Mouse (Mus musculus) embryonic facial prominence, embryonic 14.5 days (tissue): ENCODE results near the gene Sirt2. TPM values are rescaled to one million over a fixed set of nuclear protein-coding genes. Genes with fewer than 3 reads are reported as not detected.

Experiments used
- ATAC-seq: fragments of 200-750 bp; cut with Nextera tagmentation; 2 replicates; pipeline ENCODE4 v1.8.0; 2017; ENCODE audit warnings: low read depth, moderate number of reproducible peaks, moderate TSS enrichment
- DNase-seq: peaks from one replicate; pipeline ENCODE4 v3.0.0-alpha.2; 2015; ENCODE audit warnings: low spot score
- H3K27ac ChIP-seq: fragments of 300-500 bp; sonication (generic); replicated peaks from 2 replicates; pipeline ENCODE4 v1.5.1; 2014; ENCODE audit warnings: low read depth, mild to moderate bottlenecking, low read length, moderate library complexity
- H3K27me3 ChIP-seq: fragments of 300-500 bp; sonication (generic); replicated peaks from 2 replicates; pipeline ENCODE4 v1.6.1; 2014; ENCODE audit warnings: low read length; ENCODE audit not compliant: control insufficient read depth, insufficient read depth
- H3K36me3 ChIP-seq: fragments of 300-500 bp; sonication (generic); 2 replicates; pipeline ENCODE4 v1.6.1; 2014; ENCODE audit warnings: low read length, mixed read lengths; ENCODE audit not compliant: control insufficient read depth, insufficient read depth
- H3K4me1 ChIP-seq: fragments of 300-500 bp; sonication (generic); 2 replicates; pipeline ENCODE4 v1.6.1; 2014; ENCODE audit warnings: antibody characterized with exemption, low read length; ENCODE audit not compliant: control insufficient read depth, insufficient read depth
- H3K4me2 ChIP-seq: fragments of 300-500 bp; sonication (generic); 2 replicates; pipeline ENCODE4 v1.6.1; 2014; ENCODE audit warnings: low read depth, mild to moderate bottlenecking, low read length, moderate library complexity, mixed read lengths
- H3K4me3 ChIP-seq: fragments of 300-500 bp; sonication (generic); 2 replicates; pipeline ENCODE4 v1.5.1; 2014; ENCODE audit warnings: low read depth, mild to moderate bottlenecking, low read length
- H3K9ac ChIP-seq: fragments of 300-500 bp; sonication (generic); 2 replicates; pipeline ENCODE4 v1.6.1; 2014; ENCODE audit warnings: low read depth, mild to moderate bottlenecking, low read length, moderate library complexity, mixed read lengths
- H3K9me3 ChIP-seq: fragments of 300-500 bp; sonication (generic); 2 replicates; pipeline ENCODE4 v1.6.1; 2016; ENCODE audit warnings: low read length; ENCODE audit not compliant: control insufficient read depth
- WGBS: fragments of 180-500 bp; shearing (Covaris S2); extraction: QIAGEN DNeasy Blood & Tissue Kit; methylation state at CpG from one replicate; pipeline ENCODE4 v1.1.7; 2014; 5-methylcytosine and 5-hydroxymethylcytosine counted together
- polyA plus RNA-seq: library from polyadenylated mRNA; unstranded; fragments of >200 nt; fragmentation: Nextera tagmentation; extraction: Ambion mirVana; gene quantifications from 2 replicates; pipeline ENCODE4 v1.2.1, GENCODE M21; 2014

Sirt2 gene
- polyA plus RNA-seq, 1 experiment from 2014 or later, result 76.8 TPM

DNA sequence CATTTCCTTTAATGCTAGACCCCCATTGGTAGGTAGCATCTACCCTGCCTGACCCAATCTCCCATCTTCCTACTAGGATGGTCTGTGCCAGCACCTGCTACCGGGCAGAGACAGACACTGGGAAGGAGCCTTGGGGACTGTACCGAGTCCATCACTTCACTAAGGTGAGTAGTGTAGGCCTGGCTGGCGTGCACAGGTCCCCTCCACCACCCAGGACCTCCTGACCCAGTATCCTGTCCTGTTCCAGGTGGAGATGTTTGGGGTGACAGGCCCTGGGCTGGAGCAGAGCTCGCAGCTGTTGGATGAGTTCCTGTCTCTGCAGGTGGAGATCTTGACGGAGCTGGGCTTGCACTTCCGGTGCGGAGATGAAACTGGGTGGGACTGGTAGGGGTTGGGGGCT, 16.6 kb upstream of the Sirt2 start:
- Histone ChIP-seq H3K36me3 (peaks cover 41% of the 10 kb centered on the region; the same call in 1 of the 2 replicates), H3K9me3 (no peaks in the 10 kb centered on the region), H3K27ac (no peak overlapping the region), H3K4me3 (no peak overlapping the region), H3K4me1 (no peaks in the 10 kb centered on the region), H3K27me3 (no peaks in the 10 kb centered on the region), H3K9ac (no peak overlapping the region), H3K4me2 (no peak overlapping the region)
- DNase-seq, result no peak
- no peak for ATAC-seq
- WGBS, result 93% methylated on average over 7 of the region's 7 CpGs

DNA sequence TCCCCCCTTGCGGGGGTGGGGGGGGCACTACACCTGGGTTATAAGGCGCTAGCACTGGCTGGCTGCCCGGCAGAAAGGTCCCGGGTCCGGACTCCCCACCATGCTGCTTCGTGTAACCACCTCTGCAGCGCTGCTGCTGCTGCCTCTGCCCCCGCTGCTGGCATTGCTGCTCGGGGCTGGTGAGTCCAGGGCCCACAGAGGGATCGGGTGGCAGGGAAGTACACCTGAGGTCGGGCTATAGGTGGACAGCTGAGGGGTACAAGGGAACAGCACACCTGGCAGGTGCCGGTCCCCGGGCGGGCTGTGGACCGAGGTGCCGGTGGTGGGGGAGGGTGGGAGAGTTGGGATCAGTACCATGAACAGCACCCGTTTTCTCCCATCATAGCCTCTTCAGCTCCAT, 10.5 kb upstream of the Sirt2 start, which contains the start of gene Ccer2:
Gene Ccer2, plus strand, starts transcription at position 96 of the 400 bp plus-strand sequence.
- H3K4me2 ChIP-seq, result peak within 1 kb of the TSS; percentile 29; the same call in 1 of the 2 replicates
- no peak for DNase-seq
- H3K4me3 ChIP-seq, result no peak within 1 kb of the TSS
- H3K9me3 ChIP-seq, result no peaks in the 10 kb centered on the region
- H3K36me3 ChIP-seq, result peaks cover 50% of the 10 kb centered on the region; the same call in 1 of the 2 replicates
- H3K27me3 ChIP-seq, result peaks cover 6% of the 10 kb centered on the region
- no peak within 1 kb of the TSS for H3K27ac ChIP-seq
- peak within 1 kb of the TSS; percentile 25; the same call in 1 of the 2 replicates for H3K9ac ChIP-seq
- H3K4me1 ChIP-seq, result peaks cover 6% of the 10 kb centered on the region; the same call in 1 of the 2 replicates
- ATAC-seq, result 0 out of 2 replicates have a peak, but pooled peaks have one; percentile 9
- under 1% methylated on average over 16 of the region's 17 CpGs for WGBS

DNA sequence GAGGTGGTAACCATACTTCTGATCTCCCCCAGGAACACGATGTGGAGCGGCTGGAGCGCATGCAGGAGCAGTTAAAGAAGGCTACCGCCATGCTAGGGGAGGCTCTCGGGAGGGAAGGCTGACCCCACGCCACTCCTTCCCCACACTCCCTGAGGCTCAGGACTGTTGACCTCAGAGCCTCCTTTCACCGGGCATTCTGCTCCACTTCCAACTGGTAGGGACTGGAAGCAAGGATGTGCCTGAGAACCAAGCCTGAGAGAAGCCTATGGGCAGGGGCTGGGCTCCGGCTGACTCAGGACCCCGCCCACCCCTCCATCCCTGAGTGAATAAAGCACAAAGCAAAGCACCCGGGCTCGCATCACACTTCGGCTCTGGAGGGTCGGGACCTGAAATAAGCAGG, 7.9 kb upstream of the Sirt2 start:
- peaks cover 57% of the 10 kb centered on the region for H3K36me3 ChIP-seq
- DNase-seq, result no peak
- WGBS, result 76% methylated on average over 13 of the region's 13 CpGs
- H3K9me3 ChIP-seq, result no peaks in the 10 kb centered on the region
- H3K4me2 ChIP-seq, result no peak overlapping the region
- peaks cover 6% of the 10 kb centered on the region for H3K27me3 ChIP-seq
- H3K4me1 ChIP-seq, result peaks cover 6% of the 10 kb centered on the region; the same call in 1 of the 2 replicates
- no peak overlapping the region for H3K4me3 ChIP-seq
- no peak overlapping the region for H3K27ac ChIP-seq
- H3K9ac ChIP-seq, result 0 out of 2 replicates have a peak overlapping the region, but pooled peaks have one; percentile 1
- ATAC-seq, result no peak

DNA sequence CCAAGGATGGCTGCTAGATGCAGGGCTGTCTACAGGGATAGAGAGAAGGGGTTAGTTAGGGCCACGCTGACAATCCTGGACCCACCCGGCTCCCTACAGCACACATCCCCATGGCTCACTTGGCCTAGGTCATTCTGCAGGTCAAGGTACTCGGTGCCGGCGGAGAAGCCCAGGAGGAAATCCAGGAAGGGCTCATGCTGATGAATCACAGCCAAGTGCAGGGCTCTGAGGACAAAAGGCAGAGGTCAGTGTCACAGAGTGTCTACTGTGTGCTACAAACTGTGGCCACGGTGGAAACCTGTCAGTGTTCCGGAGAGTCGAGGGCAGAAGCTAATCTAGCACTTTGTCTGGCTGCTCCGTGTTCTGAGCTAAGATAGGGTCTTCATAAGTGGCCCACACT, 4.6 kb upstream of the Sirt2 start:
- ATAC-seq (no peak), DNase-seq (no peak)
- Histone ChIP-seq H3K36me3 (peaks cover 53% of the 10 kb centered on the region), H3K4me2 (no peak overlapping the region), H3K9ac (no peak overlapping the region), H3K9me3 (no peaks in the 10 kb centered on the region), H3K4me3 (no peak overlapping the region), H3K27ac (no peak overlapping the region), H3K27me3 (no peaks in the 10 kb centered on the region), H3K4me1 (0 out of 2 replicates have a peak, but pooled peaks cover 5% of the 10 kb centered on the region)
- WGBS, result 92% methylated on average over 9 of the region's 9 CpGs

DNA sequence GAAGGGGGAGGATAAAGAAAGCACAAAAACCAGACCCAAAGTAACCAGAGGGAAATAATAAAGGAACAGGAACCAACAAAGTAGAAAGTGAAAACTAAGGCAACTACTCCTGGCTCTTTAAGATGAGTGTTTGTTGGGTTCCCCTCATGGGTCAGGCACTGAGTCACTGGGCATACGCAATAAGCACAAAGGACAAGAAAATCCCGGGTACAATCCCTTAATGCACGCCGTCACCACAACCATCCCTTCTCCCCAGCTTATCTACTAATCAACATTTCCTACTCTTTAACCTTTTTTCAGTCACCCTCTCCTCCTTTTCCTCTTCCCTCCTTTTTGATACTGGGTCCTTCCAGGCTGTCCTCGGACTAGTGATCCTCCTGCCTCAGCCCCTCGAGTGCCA, 1.3 kb upstream of the Sirt2 start:
- Histone ChIP-seq H3K9ac (no peak overlapping the region; the same call in 1 of the 2 replicates), H3K4me3 (peak overlapping the region; percentile 65; the same call in 1 of the 2 replicates), H3K27ac (no peak overlapping the region), H3K36me3 (peaks cover 28% of the 10 kb centered on the region), H3K4me2 (peak overlapping the region; percentile 65), H3K9me3 (no peaks in the 10 kb centered on the region), H3K4me1 (peaks cover 12% of the 10 kb centered on the region), H3K27me3 (no peaks in the 10 kb centered on the region)
- no peak for DNase-seq
- WGBS, result 86% methylated on average over 6 of the region's 6 CpGs
- no peak for ATAC-seq

DNA sequence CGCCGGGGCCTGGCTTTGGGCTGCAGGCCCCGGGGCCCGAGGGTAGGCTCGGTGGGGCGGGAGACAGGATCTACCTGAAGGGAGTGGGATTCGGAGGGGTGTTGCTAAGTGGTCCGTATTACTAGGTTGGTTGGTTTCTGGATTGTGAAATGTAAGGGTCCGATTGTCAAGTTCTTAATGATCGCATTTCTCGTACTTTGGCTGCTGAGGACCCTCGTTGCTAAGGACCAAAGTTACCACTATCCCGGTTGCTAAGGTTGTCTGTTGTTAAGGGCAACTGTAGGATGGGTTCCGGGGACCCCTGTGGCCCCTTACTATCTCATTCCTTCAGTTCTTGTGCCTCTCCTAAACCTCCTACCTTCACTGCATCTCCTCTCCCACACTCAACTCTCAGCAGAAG, 375 bp downstream of the Sirt2 start:
- H3K9me3 ChIP-seq, result no peaks in the 10 kb centered on the region
- H3K4me1 ChIP-seq, result peaks cover 12% of the 10 kb centered on the region
- WGBS, result 3% methylated on average over 14 of the region's 14 CpGs
- peak overlapping the region; percentile 72 for H3K9ac ChIP-seq
- peak overlapping the region; percentile 65 for H3K4me3 ChIP-seq
- DNase-seq (no peak), ATAC-seq (no peak)
- peaks cover 11% of the 10 kb centered on the region for H3K36me3 ChIP-seq
- no peak overlapping the region for H3K27ac ChIP-seq
- H3K27me3 ChIP-seq, result no peaks in the 10 kb centered on the region
- H3K4me2 ChIP-seq, result peak overlapping the region; percentile 65

DNA sequence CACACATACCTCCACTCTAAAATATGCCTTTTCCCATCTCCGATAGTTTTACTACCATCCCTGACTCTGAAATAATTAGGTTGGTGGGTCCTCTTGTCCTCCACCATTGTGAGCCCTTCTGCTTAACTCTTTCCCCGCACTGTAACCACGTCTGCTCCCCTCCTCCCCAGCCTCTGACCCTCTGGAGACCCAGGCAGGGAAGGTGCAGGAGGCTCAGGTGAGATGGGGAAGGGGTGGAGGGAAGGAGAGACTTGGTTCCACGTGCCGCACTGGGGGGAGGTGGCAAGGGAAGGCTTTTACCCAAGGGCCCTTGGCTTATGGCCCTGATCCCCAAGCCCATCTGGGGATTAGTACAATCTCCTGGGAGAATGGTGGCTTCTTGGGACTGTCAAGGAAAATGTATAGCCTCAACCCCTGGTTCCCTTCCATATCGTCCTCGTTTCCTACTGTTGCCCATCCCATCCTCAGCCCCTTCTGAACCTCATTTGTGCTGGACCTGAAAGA, 979 bp downstream of the Sirt2 start, which contains the start of gene Nfkbib:
Gene Nfkbib, minus strand, starts transcription at position 51 of the 504 bp plus-strand sequence.
- no peaks in the 10 kb centered on the region for H3K9me3 ChIP-seq
- DNase-seq, result no peak
- no peak for ATAC-seq
- H3K4me2 ChIP-seq, result peak within 1 kb of the TSS; percentile 65
- peak within 1 kb of the TSS; percentile 65 for H3K4me3 ChIP-seq
- H3K4me1 ChIP-seq, result peaks cover 12% of the 10 kb centered on the region
- WGBS, result 61% methylated on average over 7 of the region's 7 CpGs
- no peaks in the 10 kb centered on the region for H3K27me3 ChIP-seq
- H3K27ac ChIP-seq, result no peak within 1 kb of the TSS
- peak within 1 kb of the TSS; percentile 72 for H3K9ac ChIP-seq
- 0 out of 2 replicates have a peak, but pooled peaks cover 11% of the 10 kb centered on the region for H3K36me3 ChIP-seq

DNA sequence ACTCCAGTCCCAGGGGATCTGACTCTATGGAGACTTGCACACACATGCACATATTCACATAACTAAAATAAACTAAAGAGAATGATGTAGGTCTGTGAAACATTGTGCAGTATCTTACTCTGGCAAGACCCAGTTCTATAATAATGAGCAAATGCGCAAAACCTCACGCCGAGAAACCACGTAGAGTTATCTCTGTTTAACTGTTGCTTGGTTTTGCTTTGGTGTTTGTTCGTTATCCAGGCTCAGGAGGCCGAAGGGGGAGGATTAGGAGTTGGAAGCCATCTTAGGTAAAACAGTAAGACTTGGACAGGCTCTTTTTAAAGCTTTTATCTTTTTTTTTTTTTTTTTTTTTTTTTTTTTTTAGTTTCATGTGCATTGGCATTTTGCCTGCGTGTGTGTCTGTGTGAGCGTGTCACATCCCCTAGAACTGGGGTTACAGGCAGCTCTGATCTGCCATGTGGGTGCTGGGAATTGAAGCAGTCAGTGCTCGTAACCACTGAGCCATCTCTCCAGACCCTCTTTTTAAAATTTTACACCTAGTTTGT, 3.0 kb downstream of the Sirt2 start:
- no peak for DNase-seq
- WGBS, result 89% methylated on average over 9 of the region's 9 CpGs
- Histone ChIP-seq H3K4me3 (no peak overlapping the region), H3K36me3 (peaks cover 11% of the 10 kb centered on the region), H3K27me3 (no peaks in the 10 kb centered on the region), H3K4me1 (peaks cover 12% of the 10 kb centered on the region), H3K4me2 (no peak overlapping the region), H3K9ac (no peak overlapping the region), H3K27ac (no peak overlapping the region), H3K9me3 (no peaks in the 10 kb centered on the region)
- no peak for ATAC-seq

DNA sequence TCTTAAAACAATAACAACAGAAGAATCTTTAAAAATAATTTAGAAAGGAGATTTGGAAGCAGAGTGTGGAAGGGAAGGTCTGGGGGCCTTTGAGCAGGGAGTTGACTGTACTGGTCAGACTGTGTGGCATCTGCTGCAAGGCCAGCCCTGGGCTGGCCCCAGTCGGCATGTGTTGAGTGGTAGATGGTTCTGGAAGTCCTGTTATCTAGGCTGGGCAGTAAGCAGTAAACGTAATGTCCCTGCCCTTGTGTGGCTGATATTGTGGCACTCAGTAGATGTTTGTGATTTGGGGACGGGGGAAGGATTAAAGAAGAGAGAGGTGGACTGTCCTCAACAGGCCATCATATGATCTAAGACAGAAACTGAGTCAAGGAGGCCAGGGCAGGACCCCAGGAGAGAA, 3.8 kb downstream of the Sirt2 start:
- H3K4me2 ChIP-seq, result no peak overlapping the region
- H3K4me3 ChIP-seq, result no peak overlapping the region
- peaks cover 12% of the 10 kb centered on the region for H3K4me1 ChIP-seq
- no peaks in the 10 kb centered on the region for H3K9me3 ChIP-seq
- no peak for DNase-seq
- H3K9ac ChIP-seq, result no peak overlapping the region
- H3K36me3 ChIP-seq, result peaks cover 14% of the 10 kb centered on the region
- no peaks in the 10 kb centered on the region for H3K27me3 ChIP-seq
- ATAC-seq, result no peak
- no peak overlapping the region for H3K27ac ChIP-seq
- 87% methylated on average over 3 of the region's 3 CpGs for WGBS
